Mouse (Mus musculus): ENCODE results near the gene Pax5. TPM values are rescaled to one million over a fixed set of nuclear protein-coding genes. Genes with fewer than 3 reads are reported as not detected.

The Pax5 gene
- total and polyA plus RNA-seq, 3 experiments, result not detected

DNA sequence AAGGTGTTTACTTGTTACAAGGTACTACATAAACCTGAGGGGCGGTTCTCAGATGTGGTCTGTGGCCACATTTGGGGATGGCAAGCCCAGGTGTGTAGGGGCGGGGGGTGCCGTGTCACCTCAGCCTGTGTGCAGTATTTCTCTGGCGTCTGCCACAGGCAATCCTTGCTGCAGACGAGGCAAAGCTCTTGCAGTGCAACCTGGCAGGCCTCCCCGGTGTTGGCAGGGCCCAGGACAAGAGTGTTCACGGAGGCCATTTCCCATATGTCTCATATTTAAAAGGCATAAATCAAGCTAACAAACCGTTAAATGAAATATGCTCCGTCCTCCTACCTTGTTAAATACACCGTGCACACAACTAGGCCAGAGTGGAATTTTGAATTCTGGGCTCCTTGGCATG is 141.6 kb downstream of the Pax5 start:
- Histone ChIP-seq H3K27ac (ENCODE audit: control insufficient read depth, low read depth, low read length) (no peak overlapping the region), H3K4me3 (ENCODE audit: control insufficient read depth in 1 of 2, insufficient read depth in 1 of 2, low read depth in 2 of 2, low read length in 2 of 2) (no peak overlapping the region), H3K36me3 (ENCODE audit: control insufficient read depth in 1 of 2, insufficient read depth in 2 of 2, low read length in 2 of 2) (no peaks in the 10 kb centered on the region), H3K9me3 (replicated peaks; ENCODE audit: insufficient read depth, low read length) (no peaks in the 10 kb centered on the region), H3K27me3 (ENCODE audit: control insufficient read depth in 1 of 2, insufficient read depth in 2 of 2, low read length in 2 of 2) (no peaks in the 10 kb centered on the region), H3K9ac (ENCODE audit: control insufficient read depth, low read depth, low read length, poor library complexity, severe bottlenecking) (no peak overlapping the region), H3K79me2 (ENCODE audit: control insufficient read depth, insufficient read depth, low read length, poor library complexity) (no peaks in the 10 kb centered on the region), H3K4me1 (ENCODE audit: control insufficient read depth in 1 of 2, insufficient read depth in 2 of 2, low read length in 2 of 2) (peaks cover 0 to 3% of the 10 kb centered on the region in 2 experiments; a peak in 1 of 4 replicates)
- TF ChIP-seq GATA1 (IDR thresholded peaks at IDR 0.05; ENCODE audit: low read depth, low read length) (no peak), UBTF (IDR thresholded peaks at IDR 0.05; ENCODE audit: borderline replicate concordance, insufficient read depth, low read depth, low read length) (no peak), TCF12 (IDR thresholded peaks at IDR 0.05; ENCODE audit: low read depth, low read length) (no peak), NRF1 (IDR thresholded peaks at IDR 0.05; ENCODE audit: insufficient read depth, low read depth, low read length, poor library complexity, severe bottlenecking) (no peak), ELF1 (IDR thresholded peaks at IDR 0.05; ENCODE audit: low read depth, low read length) (no peak)
- DNase-seq (ENCODE audit: low read depth, low spot score), result no peak

DNA sequence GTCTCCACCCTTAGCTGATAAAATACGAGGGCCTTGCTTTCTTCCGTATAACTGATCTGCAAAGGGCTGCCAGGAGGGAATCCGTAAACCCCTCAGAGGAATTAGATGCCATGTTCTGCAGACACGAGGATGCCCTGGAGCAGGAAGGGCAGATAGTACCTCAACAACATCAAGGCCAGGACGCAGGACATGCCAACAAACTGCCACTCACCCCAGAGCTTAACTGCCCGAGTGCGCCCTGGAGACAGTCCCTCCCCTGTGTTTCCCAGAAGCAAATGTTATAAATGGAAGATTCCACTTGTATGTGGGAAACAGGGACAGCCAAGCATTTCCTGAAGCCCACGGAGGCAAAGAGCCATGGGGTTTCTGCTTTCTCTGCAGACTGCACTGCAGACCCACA is 143.9 kb downstream of the Pax5 start:
- no peak overlapping the region for H3K27ac ChIP-seq (ENCODE audit: control insufficient read depth, low read depth, low read length)
- TF ChIP-seq JUND (IDR thresholded peaks at IDR 0.05; ENCODE audit: low read depth, low read length), result no peak
- TF ChIP-seq MXI1 (IDR thresholded peaks at IDR 0.05; ENCODE audit: low read depth, low read length), result no peak
- no peak for TF ChIP-seq EP300 (IDR thresholded peaks at IDR 0.05; ENCODE audit: low read depth in 1 of 2, low read length in 2 of 2)
- TF ChIP-seq MAFK (IDR thresholded peaks at IDR 0.05; ENCODE audit: borderline replicate concordance, low read depth, low read length), result no peak
- no peak for TF ChIP-seq SIN3A (IDR thresholded peaks at IDR 0.05; ENCODE audit: low read length)
- no peak for TF ChIP-seq POLR2A (IDR thresholded peaks at IDR 0.05; ENCODE audit: control insufficient read depth in 1 of 2, insufficient read depth in 1 of 2, low read depth in 1 of 2, low read length in 2 of 2, poor library complexity in 1 of 2)
- no peak for TF ChIP-seq TAL1 (IDR thresholded peaks at IDR 0.05; ENCODE audit: low read length)
- no peak for TF ChIP-seq CTCF (IDR thresholded peaks at IDR 0.05 in 2 of 3, conservative IDR thresholded peaks at IDR 0.05 in 1 of 3; ENCODE audit: control insufficient read depth in 1 of 3, insufficient read depth in 1 of 3, low read depth in 2 of 3, low read length in 3 of 3, poor library complexity in 1 of 3, severe bottlenecking in 1 of 3)
- no peak for TF ChIP-seq RAD21 (IDR thresholded peaks at IDR 0.05; ENCODE audit: low read depth, low read length)
- TF ChIP-seq TBP (IDR thresholded peaks at IDR 0.05; ENCODE audit: low read depth, low read length), result no peak
- no peak for TF ChIP-seq GABPA (IDR thresholded peaks at IDR 0.05; ENCODE audit: low read depth, low read length)
- TF ChIP-seq ETS1 (IDR thresholded peaks at IDR 0.05; ENCODE audit: low read depth, low read length), result no peak
- no peak for TF ChIP-seq MYB (IDR thresholded peaks at IDR 0.05; ENCODE audit: low read depth, low read length)
- TF ChIP-seq POLR2AphosphoS5 (IDR thresholded peaks at IDR 0.05; ENCODE audit: borderline replicate concordance, low read depth, low read length), result no peak
- no peak for TF ChIP-seq RCOR1 (IDR thresholded peaks at IDR 0.05; ENCODE audit: low read depth, low read length)

More for the DNA sequence above, 143.9 kb downstream of the Pax5 start:
- H3K9ac ChIP-seq (ENCODE audit: control insufficient read depth, low read depth, low read length, poor library complexity, severe bottlenecking), result no peak overlapping the region
- H3K79me2 ChIP-seq (ENCODE audit: control insufficient read depth, insufficient read depth, low read length, poor library complexity), result no peaks in the 10 kb centered on the region
- H3K4me3 ChIP-seq (ENCODE audit: control insufficient read depth in 1 of 2, insufficient read depth in 1 of 2, low read depth in 2 of 2, low read length in 2 of 2), result no peak overlapping the region
- peaks cover 0 to 3% of the 10 kb centered on the region in 2 experiments; a peak in 1 of 4 replicates for H3K4me1 ChIP-seq (ENCODE audit: control insufficient read depth in 1 of 2, insufficient read depth in 2 of 2, low read length in 2 of 2)
- no peaks in the 10 kb centered on the region for H3K9me3 ChIP-seq (replicated peaks; ENCODE audit: insufficient read depth, low read length)
- H3K36me3 ChIP-seq (ENCODE audit: control insufficient read depth in 1 of 2, insufficient read depth in 2 of 2, low read length in 2 of 2), result no peaks in the 10 kb centered on the region
- DNase-seq (ENCODE audit: low read depth, low spot score), result no peak
- H3K27me3 ChIP-seq (ENCODE audit: control insufficient read depth in 1 of 2, insufficient read depth in 2 of 2, low read length in 2 of 2), result no peaks in the 10 kb centered on the region

Measured in MEL (cell line).